Mouse (Mus musculus): ENCODE data around the gene Nlrc4.
"Not testable (repeated sequence)": the region's sequence is repeated elsewhere in the genome, so short reads cannot be mapped to it uniquely, and the experiment has no call there.

The Nlrc4 gene

DNA sequence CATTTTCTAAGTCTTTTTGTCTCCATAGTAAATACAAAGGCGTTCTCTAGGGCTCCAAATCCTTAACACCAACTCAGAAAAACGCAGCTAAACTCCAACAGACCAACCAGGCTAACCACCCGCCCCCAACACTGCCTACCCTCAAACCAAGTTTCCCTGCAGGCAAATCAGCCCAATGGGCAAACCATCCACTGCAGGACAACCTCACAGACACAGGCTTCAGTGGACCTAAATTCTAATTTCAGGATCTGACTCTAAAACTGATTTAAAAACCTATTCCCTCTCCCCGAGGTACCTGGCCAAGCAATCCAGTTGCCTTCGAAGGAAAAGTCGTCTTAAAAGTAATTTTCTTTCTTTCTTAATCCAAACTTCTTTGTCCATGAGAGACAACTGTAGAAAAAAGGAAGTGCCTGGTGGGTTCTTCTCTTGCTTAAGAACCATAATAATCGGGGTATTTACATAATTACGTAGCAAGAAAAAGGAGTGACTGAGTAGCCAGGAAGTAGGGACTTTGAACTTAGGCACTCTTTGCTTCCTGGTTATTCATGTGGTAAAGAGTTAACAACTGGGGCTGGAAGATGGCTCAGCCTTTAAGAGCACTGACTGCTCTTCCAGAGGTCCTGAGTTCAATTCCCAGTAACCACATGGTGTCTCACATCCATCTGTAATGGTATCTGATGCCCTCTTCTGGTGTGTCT lies at the start of gene Nlrc4:
Gene Nlrc4, minus strand, starts transcription at position 432 of the 698 bp plus-strand sequence.
- no peak for DNase-seq (ENCODE audit: low read depth, low spot score)

DNA sequence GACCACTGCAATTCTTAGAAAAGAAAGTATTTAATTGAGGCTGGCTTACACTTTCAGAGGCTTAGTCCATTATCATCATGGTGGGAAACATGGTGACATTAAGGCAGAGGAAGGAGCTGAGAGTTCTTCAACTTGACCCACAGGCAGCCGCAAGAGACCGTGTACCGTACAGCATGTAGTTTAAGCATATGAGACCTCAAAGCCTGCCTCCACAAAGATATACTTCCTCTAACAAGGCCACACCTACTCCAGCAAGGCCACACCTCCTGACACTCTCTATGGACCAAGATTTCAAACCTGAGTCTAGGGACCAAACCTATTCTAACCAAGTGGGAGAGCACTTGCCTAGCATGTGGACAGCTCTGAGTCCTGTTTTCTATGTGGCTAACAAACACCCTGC lies 49.7 kb upstream of the Nlrc4 start:
- no peak for DNase-seq (ENCODE audit: low read depth, low spot score)

GRCm38 (mm10) chr17:74507934-74508333 lies 49.0 kb upstream of the Nlrc4 start:
- DNase-seq (ENCODE audit: low read depth, low spot score), result no peak

DNA sequence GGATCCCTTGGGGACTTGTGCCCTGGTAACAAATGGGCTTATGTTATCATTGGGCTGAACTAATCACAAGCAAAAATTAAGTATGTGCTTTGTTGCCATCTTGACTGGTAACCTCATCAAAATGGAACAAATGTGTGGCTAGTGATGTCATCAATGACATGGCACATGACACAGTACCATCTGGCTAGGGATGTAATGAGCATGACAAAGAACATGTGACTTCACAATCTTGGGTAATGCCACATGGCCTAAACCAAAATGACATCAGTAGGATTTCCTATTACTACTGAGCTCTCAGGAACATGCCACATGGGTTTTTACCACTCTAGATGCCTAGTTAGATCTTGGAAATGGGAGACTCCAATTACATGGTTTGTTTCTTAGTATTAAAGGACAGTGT lies 42.1 kb upstream of the Nlrc4 start:
- no peak for DNase-seq (ENCODE audit: low read depth, low spot score)

DNA sequence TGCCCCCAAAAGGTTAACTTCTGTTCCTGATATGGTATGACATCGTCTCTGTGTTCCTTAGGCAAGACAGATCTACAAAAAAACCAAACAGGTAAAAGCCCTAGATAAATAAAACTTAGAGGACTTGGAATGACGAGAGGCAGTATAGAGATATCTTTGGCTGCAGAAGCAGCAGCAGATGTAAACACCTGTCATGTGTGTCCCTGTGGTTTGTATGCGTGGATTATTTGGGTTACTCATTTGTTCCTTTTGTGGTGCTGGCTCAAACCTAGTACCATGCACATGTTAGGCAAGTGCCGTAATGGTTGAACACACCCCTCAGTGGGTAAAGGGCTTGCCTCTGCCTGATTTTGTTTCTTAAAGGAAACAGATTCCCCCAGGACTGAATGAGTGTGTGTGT lies 41.3 kb upstream of the Nlrc4 start:
- no peak for DNase-seq (ENCODE audit: low read depth, low spot score)

DNA sequence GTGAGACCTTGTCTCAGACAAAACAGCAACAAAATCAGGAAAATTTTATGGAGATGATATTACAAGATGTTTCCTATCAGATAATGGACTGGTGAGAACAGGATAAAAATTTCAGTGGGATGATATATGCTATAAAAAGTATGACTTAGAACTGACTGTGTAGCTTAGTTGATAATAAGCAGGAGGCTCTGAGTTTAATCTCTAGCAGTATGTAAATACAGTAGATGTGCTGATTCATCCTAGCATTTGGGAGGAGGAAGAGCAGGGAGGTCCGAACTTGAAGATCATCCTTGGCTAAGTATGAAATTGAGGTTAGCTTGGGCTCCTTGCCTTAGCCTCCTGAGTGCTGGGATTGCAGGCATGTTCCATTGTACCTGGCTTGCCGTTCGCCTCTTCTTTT lies 32.6 kb upstream of the Nlrc4 start:
- DNase-seq (ENCODE audit: low read depth, low spot score), result no peak

GRCm38 (mm10) chr17:74489901-74490220 lies 30.9 kb upstream of the Nlrc4 start:
- DNase-seq (ENCODE audit: low read depth, low spot score), result no peak

DNA sequence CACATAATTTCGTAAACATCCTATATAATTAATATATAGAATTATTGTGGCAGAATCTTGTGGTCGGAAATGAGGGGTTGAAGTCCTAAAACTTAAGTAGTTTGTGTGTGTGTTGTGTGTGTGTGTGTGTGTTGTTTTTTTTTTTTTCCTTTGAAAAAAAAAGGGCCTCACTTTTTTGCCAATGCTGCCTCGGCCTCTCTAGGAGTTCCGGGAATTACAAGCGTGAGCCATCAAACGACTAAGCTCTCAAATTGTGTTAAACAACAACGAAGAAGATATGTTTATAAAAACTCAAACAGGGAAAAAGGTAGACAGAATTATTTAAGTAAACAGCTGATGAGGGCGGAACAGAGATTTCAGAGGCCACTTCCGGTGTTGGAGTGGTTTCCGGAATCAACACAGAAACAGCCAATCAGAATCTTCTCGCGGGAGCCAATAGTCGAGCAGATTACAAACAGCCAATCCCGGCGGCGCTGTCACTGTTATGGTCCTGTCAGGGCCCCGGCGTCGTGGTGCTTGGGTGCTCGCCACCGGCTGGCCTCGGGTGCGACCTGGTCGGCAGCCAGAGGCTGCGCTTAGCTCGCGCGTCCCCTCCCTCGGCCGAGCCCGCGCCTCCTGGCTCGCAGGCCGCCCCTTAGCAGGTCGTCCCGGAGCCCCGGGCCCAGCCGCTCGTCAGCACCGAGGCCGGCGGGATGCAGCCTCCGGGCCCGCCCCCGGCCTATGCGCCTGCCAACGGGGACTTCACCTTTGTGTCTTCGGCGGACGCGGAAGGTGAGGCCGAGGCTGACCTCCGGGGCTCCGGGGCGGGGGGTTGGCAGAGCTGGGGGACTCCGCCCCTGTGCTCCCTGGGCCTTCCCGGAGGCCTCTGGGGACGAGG lies 30.3 kb upstream of the Nlrc4 start, which contains the start of gene Yipf4:
Gene Yipf4, plus strand, starts transcription at position 470 of the 877 bp plus-strand sequence.
- DNase-seq (ENCODE audit: low read depth, low spot score), result peak; percentile 95

DNA sequence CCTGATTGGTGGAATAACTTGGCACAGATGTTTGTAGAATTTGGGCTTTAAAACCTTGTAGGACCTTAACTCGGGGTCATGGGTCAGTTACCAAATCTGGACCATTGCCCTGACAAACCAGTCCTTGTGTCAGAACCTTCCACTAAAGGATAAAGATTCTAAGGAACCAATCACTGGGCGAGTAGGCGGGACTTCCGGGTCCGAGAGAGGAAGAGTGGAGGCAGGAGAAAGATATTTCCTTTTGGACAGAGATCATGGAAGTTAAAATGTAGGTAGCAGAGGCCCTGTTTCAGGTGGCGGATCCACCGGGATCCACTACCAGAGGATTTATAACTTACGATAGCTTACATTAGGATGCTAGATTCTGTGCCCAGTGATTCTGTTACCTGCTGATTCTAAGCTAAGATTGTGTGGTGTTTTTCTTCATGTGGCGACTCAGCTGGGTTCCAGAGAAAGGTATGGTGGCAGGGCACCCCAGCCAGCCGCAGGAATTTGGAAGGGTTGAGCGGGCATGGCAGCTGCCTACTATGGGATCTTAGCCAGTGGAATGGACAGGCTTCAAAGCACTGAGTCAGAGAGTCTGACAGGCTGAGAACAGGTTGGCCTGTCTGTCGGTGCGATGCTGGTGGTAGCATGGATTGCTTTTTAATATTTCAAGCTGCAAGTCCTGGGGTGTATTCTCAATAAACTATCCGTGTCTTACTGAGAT lies 21.6 kb upstream of the Nlrc4 start:
- DNase-seq (ENCODE audit: low read depth, low spot score), result no peak

DNA sequence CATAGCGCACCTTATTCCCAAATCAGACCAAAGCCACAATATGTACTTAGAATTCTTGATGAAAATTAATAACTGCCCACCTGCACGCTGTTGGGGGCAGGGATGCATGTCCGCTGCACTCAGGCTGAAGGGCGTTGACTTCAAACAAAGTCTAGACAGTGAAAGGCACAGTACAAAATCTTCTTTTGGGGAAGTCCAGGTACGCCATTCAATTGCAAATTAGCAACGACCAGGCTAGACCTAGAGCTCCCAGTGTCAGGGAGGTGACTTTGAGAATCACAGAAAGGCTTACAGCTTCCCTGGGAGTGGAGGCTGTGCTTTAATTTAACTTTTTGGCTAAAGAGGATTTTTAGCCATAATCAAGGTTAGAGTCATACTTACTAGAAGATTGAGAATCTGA lies 11.2 kb upstream of the Nlrc4 start:
- DNase-seq (ENCODE audit: low read depth, low spot score), result not testable (repeated sequence)

DNA sequence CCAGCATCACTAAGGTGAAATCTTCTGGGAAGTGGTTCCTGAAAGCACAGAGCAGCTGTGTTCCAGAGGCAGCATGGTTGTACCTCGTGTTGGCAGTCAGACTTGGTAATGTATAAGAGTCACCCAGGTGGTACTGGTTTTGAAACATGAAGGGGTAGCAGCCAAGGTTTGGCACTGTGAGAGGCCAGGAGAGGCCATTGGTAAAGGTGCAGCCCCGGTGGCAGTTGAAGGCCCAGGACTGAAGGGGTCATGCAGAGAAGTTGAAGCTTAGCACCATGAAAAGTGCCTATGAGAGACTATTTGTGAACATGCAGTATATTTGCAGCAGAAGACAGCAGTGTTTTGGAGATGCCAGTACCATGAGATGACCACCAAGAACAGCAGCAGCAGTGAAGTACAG lies 9.0 kb upstream of the Nlrc4 start:
- not testable (repeated sequence) for DNase-seq (ENCODE audit: low read depth, low spot score)

- DNase-seq (ENCODE audit: low read depth, low spot score), result no peak
These were observed 4.6 kb upstream of the Nlrc4 start for GRCm38 (mm10) chr17:74463510-74463909.

DNA sequence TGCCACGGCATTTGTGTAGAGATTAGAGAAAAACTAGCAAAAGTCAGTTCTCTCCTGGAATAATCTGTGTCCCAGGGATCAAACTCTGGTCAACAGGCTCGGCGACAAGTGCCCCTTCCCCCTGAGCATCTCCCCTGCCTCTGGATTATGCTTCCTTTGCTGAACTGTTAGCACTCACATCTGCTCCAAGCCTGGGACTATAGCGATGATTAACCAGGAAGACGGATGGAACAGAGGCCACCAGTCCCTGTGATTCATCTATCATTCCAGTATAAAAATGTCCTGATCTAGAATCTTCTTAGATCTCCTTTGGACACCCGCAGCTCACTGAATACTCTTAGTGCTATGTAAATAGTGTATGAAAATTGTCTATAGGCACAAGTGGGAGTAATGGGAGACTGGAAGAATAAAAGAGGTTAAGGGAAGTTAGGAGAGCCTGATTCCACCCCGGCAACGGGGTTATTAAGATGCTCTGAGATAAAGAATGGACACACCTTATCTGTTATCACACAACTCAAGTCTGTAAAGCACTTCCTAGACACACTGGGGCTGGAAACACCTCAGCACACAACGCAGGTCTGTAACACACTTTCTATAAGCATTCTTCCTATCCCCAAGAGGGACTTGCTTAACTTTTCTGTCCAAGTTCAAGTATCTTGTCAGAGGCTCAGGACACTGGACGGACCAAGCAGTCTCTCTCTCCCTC lies 817 bp downstream of the Nlrc4 start:
- DNase-seq (ENCODE audit: low read depth, low spot score), result no peak

DNA sequence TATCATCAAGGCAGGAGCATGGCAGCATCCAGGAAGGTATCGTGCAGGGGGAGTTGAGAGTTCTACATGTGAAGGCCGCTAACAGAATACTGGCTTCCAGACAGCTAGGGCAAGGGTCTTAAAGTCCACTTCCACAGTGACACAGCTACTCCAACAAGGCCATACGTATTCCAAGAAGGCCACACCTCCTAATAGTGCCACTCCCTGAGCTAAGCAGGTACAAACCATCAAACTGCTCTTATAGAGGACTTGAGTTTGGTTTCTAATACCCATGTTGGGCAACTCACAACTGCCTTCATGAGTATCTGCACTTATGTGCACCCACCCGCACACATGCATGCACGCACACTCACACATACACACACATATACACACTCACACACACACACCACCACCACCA lies 2.1 kb downstream of the Nlrc4 start:
- no peak for DNase-seq (ENCODE audit: low read depth, low spot score)

DNA sequence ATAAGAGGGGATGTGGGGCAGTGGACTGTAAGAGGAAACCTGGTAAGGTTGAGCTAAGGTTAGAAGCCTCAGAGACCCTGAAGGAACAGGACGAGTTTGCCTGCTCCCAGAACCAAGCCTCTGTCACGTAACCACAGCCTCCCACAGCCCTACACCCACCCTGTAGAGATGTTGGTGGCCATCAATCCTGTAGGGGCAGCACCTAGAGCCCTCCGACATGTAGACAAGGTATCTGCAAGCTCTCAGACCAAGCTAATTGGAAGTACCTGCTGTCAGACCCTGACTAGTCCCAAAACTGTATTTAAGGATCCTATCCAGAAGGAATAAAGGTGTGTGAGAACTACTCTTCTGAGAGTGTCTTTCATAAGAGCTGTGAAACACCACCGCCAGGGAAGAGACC lies 3.5 kb downstream of the Nlrc4 start:
- no peak for DNase-seq (ENCODE audit: low read depth, low spot score)

GRCm38 (mm10) chr17:74454660-74455059 lies 4.3 kb downstream of the Nlrc4 start:
- no peak for DNase-seq (ENCODE audit: low read depth, low spot score)

- no peak for DNase-seq (ENCODE audit: low read depth, low spot score)
These were observed 5.0 kb downstream of the Nlrc4 start for GRCm38 (mm10) chr17:74453928-74454327.

- DNase-seq (ENCODE audit: low read depth, low spot score), result no peak
These were observed 9.2 kb downstream of the Nlrc4 start for GRCm38 (mm10) chr17:74449776-74450175.

- no peak for DNase-seq (ENCODE audit: low read depth, low spot score)
These were observed 18.5 kb downstream of the Nlrc4 start for GRCm38 (mm10) chr17:74440486-74440885.

GRCm38 (mm10) chr17:74437762-74438161 lies 21.2 kb downstream of the Nlrc4 start:
- DNase-seq (ENCODE audit: low read depth, low spot score), result no peak

DNA sequence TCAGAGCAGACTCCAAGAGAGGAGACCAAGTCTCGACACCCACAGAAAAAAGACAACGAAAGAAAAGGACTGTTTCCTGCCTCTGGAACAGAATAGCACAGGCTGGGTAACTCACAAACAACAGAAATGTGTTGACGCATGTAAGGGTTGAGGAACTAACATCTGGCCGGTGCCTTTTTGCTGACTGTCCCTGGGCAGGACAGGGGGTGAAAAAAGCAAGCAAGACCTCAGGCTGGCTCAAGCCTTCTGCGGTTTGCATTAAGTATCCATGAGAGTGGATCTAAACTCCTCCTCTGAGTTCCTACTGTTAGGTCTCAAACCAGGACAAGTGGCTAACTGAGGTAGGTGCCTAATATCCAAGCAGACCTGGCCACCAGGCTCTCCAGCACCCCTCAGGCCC lies 26.3 kb downstream of the Nlrc4 start:
- DNase-seq (ENCODE audit: low read depth, low spot score), result no peak

- no peak for DNase-seq (ENCODE audit: low read depth, low spot score)
These were observed 27.5 kb downstream of the Nlrc4 start for GRCm38 (mm10) chr17:74431481-74431880.
